Comparison of ENCODE assay signal across 8 mouse cellular contexts in genomic region chr11:49658791-49659469, GRCm38 (mm10). TPM values are rescaled to one million over a fixed set of nuclear protein-coding genes. Genes with fewer than 3 reads are reported as not detected.
DNase-seq lines count a peak whose midpoint lies in the region; ATAC-seq and TF ChIP-seq lines count a peak whose summit lies in the region.

No protein-coding gene starts in this region.

- no peaks in the 10 kb centered on the region for H3K4me1 ChIP-seq in kidney, adult 2 months (ENCODE audit: control insufficient read depth, insufficient read depth, low read length)
- peaks cover 24% of the 10 kb centered on the region for H3K4me1 ChIP-seq in heart, embryonic 13.5 days
- no peaks in the 10 kb centered on the region for H3K4me1 ChIP-seq in midbrain, embryonic 10.5 days

- H3K36me3 ChIP-seq in kidney, adult 2 months (ENCODE audit: control insufficient read depth, insufficient read depth, low read length): no peaks in the 10 kb centered on the region
- H3K36me3 ChIP-seq in heart, embryonic 13.5 days: no peaks in the 10 kb centered on the region
- H3K36me3 ChIP-seq in midbrain, embryonic 10.5 days: no peaks in the 10 kb centered on the region

- peak overlapping the region; percentile 25 for H3K4me2 ChIP-seq in heart, embryonic 13.5 days

- peak; percentile 34 for DNase-seq in kidney, adult 2 months
- DNase-seq in kidney, adult 11 months: no peak
- DNase-seq in ES-CJ7 (ENCODE audit: low read depth, low spot score): peak; percentile 89
- peak; percentile 38 for DNase-seq in lung, postnatal 14 days
- no peak for DNase-seq in midbrain, embryonic 10.5 days (ENCODE audit: low spot score)
- DNase-seq in embryo, embryonic 10.5 days (ENCODE audit: low spot score): no peak
- DNase-seq in thymus, adult 18-20 months: no peak

- peak overlapping the region; percentile 5; the same call in 1 of the 2 replicates for H3K27ac ChIP-seq in kidney, adult 2 months (ENCODE audit: insufficient read depth, low read depth, low read length)
- peak overlapping the region; percentile 86 for H3K27ac ChIP-seq in heart, embryonic 13.5 days (replicated peaks)
- no peak overlapping the region for H3K27ac ChIP-seq in midbrain, embryonic 10.5 days (replicated peaks)

- no peak overlapping the region for H3K9ac ChIP-seq in heart, embryonic 13.5 days

- no peaks in the 10 kb centered on the region for H3K27me3 ChIP-seq in kidney, adult 2 months (replicated peaks; ENCODE audit: control insufficient read depth, insufficient read depth, low read length)
- no peaks in the 10 kb centered on the region for H3K27me3 ChIP-seq in heart, embryonic 13.5 days (replicated peaks)
- H3K27me3 ChIP-seq in midbrain, embryonic 10.5 days (ENCODE audit: low read depth, poor library complexity, severe bottlenecking): no peaks in the 10 kb centered on the region

- ATAC-seq in heart, embryonic 13.5 days (ENCODE audit: extremely low read depth, insufficient number of reproducible peaks, low FRiP score, low TSS enrichment): peak; percentile 68; the same call in 1 of the 2 replicates

- H3K4me3 ChIP-seq in kidney, adult 2 months (ENCODE audit: insufficient read depth, low read depth, low read length): no peak overlapping the region
- no peak overlapping the region for H3K4me3 ChIP-seq in heart, embryonic 13.5 days
- H3K4me3 ChIP-seq in midbrain, embryonic 10.5 days: no peak overlapping the region

- WGBS in kidney, adult 2 months: 62% methylated on average over 10 of the region's 10 CpGs
- 31% methylated on average over 10 of the region's 10 CpGs for WGBS in heart, embryonic 13.5 days
- 71% methylated on average over 10 of the region's 10 CpGs for WGBS in midbrain, embryonic 10.5 days

- no peak for TF ChIP-seq CTCF in kidney, adult 2 months (conservative IDR thresholded peaks at IDR 0.05; ENCODE audit: insufficient read depth, insufficient read length, low read depth, low read length)

- no peaks in the 10 kb centered on the region for H3K9me3 ChIP-seq in heart, embryonic 13.5 days
- no peaks in the 10 kb centered on the region for H3K9me3 ChIP-seq in midbrain, embryonic 10.5 days (replicated peaks)

- TF ChIP-seq POLR2A in kidney, adult 2 months (IDR thresholded peaks at IDR 0.05; ENCODE audit: low read depth, low read length): no peak

RNA-seq across cellular contexts. Expression of gene Scgb3a1, which starts 4.5 kb away (rescaled TPM):
- not detected in 2 replicates for polyA plus RNA-seq in kidney, adult 2 months (2012; rRNA removed)
- 0.44 TPM in 1 of 2 replicates, not detected in the other for polyA plus RNA-seq in heart, embryonic 13.5 days (2015; fragmentation: Nextera tagmentation; extraction: Ambion mirVana)
- polyA plus RNA-seq in midbrain, embryonic 10.5 days (2016; fragmentation: Nextera tagmentation; extraction: Ambion mirVana): not detected in 2 replicates

RNA-seq across cellular contexts. Expression of gene Flt4, which starts 49.9 kb away (rescaled TPM):
- 9.7 and 9.9 TPM in 2 replicates for polyA plus RNA-seq in kidney, adult 2 months (2012; rRNA removed)
- polyA plus RNA-seq in heart, embryonic 13.5 days (2015; fragmentation: Nextera tagmentation; extraction: Ambion mirVana): 7.4 and 8.3 TPM in 2 replicates
- polyA plus RNA-seq in midbrain, embryonic 10.5 days (2016; fragmentation: Nextera tagmentation; extraction: Ambion mirVana): 3.8 TPM in 2 replicates

RNA-seq across cellular contexts. Expression of gene Cnot6, which starts 53.6 kb away (rescaled TPM):
- polyA plus RNA-seq in kidney, adult 2 months (2012; rRNA removed): 10.5 and 14.1 TPM in 2 replicates
- 36.8 and 38.2 TPM in 2 replicates for polyA plus RNA-seq in heart, embryonic 13.5 days (2015; fragmentation: Nextera tagmentation; extraction: Ambion mirVana)
- 57.8 and 58.3 TPM in 2 replicates for polyA plus RNA-seq in midbrain, embryonic 10.5 days (2016; fragmentation: Nextera tagmentation; extraction: Ambion mirVana)

Comparison
In these comparisons a context has a peak if more than half of its experiments do, and no peak if none do; other contexts are left out.
1. DNase-seq: peak in kidney, adult 2 months (single experiment), ES-CJ7 (single experiment) and lung, postnatal 14 days (single experiment); none in kidney, adult 11 months (single experiment), midbrain, embryonic 10.5 days (single experiment), embryo, embryonic 10.5 days (single experiment) and thymus, adult 18-20 months (0 of 2).